Mouse (Mus musculus) kidney, embryonic 16.5 days (tissue): ENCODE results near the gene Sec11a. TPM values are rescaled to one million over a fixed set of nuclear protein-coding genes. Genes with fewer than 3 reads are reported as not detected.

ENCODE experiments used
- ATAC-seq: fragments of 200-750 bp; cut with Nextera tagmentation; 2 replicates; pipeline ENCODE4 v1.8.0; 2017; ENCODE audit warnings: moderate TSS enrichment; ENCODE audit not compliant: low FRiP score, low TSS enrichment
- H3K27ac ChIP-seq: fragments of 300-500 bp; sonication (generic); 2 replicates; pipeline ENCODE4 v1.5.1; 2014; ENCODE audit warnings: low read length
- H3K27me3 ChIP-seq: fragments of 300-500 bp; sonication (generic); 2 replicates; pipeline ENCODE4 v1.6.1; 2014; ENCODE audit warnings: low read length, control low read depth, mixed read lengths; ENCODE audit not compliant: insufficient read depth
- H3K36me3 ChIP-seq: fragments of 300-500 bp; sonication (generic); 2 replicates; pipeline ENCODE4 v1.6.1; 2014; ENCODE audit warnings: low read length, control low read depth, mixed read lengths; ENCODE audit not compliant: insufficient read depth
- H3K4me1 ChIP-seq: fragments of 300-500 bp; sonication (generic); 2 replicates; pipeline ENCODE4 v1.6.1; 2014; ENCODE audit warnings: low read length, control low read depth, mixed read lengths; ENCODE audit not compliant: insufficient read depth
- H3K4me2 ChIP-seq: fragments of 300-500 bp; sonication (generic); replicated peaks from 2 replicates; pipeline ENCODE4 v1.6.1; 2014; ENCODE audit warnings: low read depth, low read length
- H3K4me3 ChIP-seq: fragments of 300-500 bp; sonication (generic); 2 replicates; pipeline ENCODE4 v1.5.1; 2014; ENCODE audit warnings: mild to moderate bottlenecking, low read length
- H3K9ac ChIP-seq: fragments of 300-500 bp; sonication (generic); replicated peaks from 2 replicates; pipeline ENCODE4 v1.6.1; 2014; ENCODE audit warnings: low read length
- H3K9me3 ChIP-seq: fragments of 300-500 bp; sonication (generic); 2 replicates; pipeline ENCODE4 v1.6.1; 2016; ENCODE audit warnings: low read length, control low read depth
- WGBS: fragments of 180-500 bp; shearing (Covaris S2); extraction: QIAGEN DNeasy Blood & Tissue Kit; methylation state at CpG from one replicate; pipeline ENCODE4 v1.1.7; 2014; 5-methylcytosine and 5-hydroxymethylcytosine counted together
- polyA plus RNA-seq: library from polyadenylated mRNA; unstranded; fragments of >200 nt; fragmentation: Nextera tagmentation; extraction: Ambion mirVana; gene quantifications from 2 replicates; pipeline ENCODE4 v1.2.1, GENCODE M21; 2015

The Sec11a gene
- polyA plus RNA-seq, 1 experiment from 2014 or later: 239 TPM

- H3K9ac ChIP-seq: no peak overlapping the region
Observed at GRCm38 (mm10) chr7:80903625-80904422, 43.8 kb downstream of the Sec11a start.

GRCm38 (mm10) chr7:80901541-80902274 lies 45.9 kb downstream of the Sec11a start:
- Histone ChIP-seq H3K27me3 (no peaks in the 10 kb centered on the region), H3K4me2 (peak overlapping the region; percentile 80), H3K4me1 (peaks cover 19% of the 10 kb centered on the region), H3K36me3 (peaks cover 19% of the 10 kb centered on the region; the same call in 1 of the 2 replicates), H3K9ac (peak overlapping the region; percentile 83), H3K27ac (peak overlapping the region; percentile 89), H3K4me3 (peak overlapping the region; percentile 83), H3K9me3 (no peaks in the 10 kb centered on the region)
- 27% methylated on average over 15 of the region's 15 CpGs for WGBS
- peak; percentile 7; the same call in 1 of the 2 replicates for ATAC-seq

More at GRCm38 (mm10) chr7:80903625-80904422, 43.8 kb downstream of the Sec11a start:
- peaks cover 19% of the 10 kb centered on the region for H3K4me1 ChIP-seq
- 0 out of 2 replicates have a peak, but pooled peaks cover 2% of the 10 kb centered on the region for H3K36me3 ChIP-seq
- H3K4me3 ChIP-seq: peak overlapping the region; percentile 51; the same call in 1 of the 2 replicates
- H3K27me3 ChIP-seq: no peaks in the 10 kb centered on the region
- H3K27ac ChIP-seq: no peak overlapping the region
- no peaks in the 10 kb centered on the region for H3K9me3 ChIP-seq
- no peak for ATAC-seq
- 90% methylated on average over 11 of the region's 11 CpGs for WGBS
- no peak overlapping the region; the same call in 1 of the 2 replicates for H3K4me2 ChIP-seq

GRCm38 (mm10) chr7:80900944-80901501 lies 46.6 kb downstream of the Sec11a start, which contains the start of gene Wdr73:
Wdr73 (minus strand) TSS chr7:80901269.
- Histone ChIP-seq H3K27me3 (no peaks in the 10 kb centered on the region), H3K4me2 (peak within 1 kb of the TSS; percentile 80), H3K27ac (peak within 1 kb of the TSS; percentile 89), H3K9ac (peak within 1 kb of the TSS; percentile 83), H3K4me1 (peaks cover 19% of the 10 kb centered on the region), H3K36me3 (peaks cover 19% of the 10 kb centered on the region; the same call in 1 of the 2 replicates), H3K9me3 (no peaks in the 10 kb centered on the region), H3K4me3 (peak within 1 kb of the TSS; percentile 83)
- under 1% methylated on average over 36 of the region's 36 CpGs for WGBS
- ATAC-seq: peak; percentile 94

DNA sequence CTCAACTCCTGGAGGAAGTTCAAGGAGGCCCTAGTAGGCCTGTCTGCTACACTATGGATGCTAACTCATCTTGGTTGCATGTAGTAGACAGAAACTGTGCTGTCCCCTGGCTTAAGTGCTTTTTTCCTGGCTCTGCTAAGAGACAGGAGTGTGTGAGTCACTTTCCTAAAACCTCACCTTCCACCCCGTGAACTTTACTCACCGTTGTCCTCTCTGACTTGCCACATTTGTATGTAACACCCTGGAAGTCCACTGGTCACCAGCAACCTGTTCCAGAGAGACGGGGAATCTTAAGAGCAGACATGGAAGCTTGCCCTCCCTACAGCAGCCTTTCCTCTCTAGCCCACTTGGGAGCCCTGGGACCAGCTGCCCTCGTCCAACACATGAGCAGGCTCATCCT lies 49.9 kb downstream of the Sec11a start:
- Histone ChIP-seq H3K36me3 (peaks cover 31% of the 10 kb centered on the region), H3K27me3 (no peaks in the 10 kb centered on the region), H3K4me3 (no peak overlapping the region), H3K4me1 (peaks cover 14% of the 10 kb centered on the region), H3K9me3 (no peaks in the 10 kb centered on the region), H3K27ac (no peak overlapping the region), H3K9ac (no peak overlapping the region), H3K4me2 (no peak overlapping the region)
- no peak for ATAC-seq
- 90% methylated on average over 4 of the region's 4 CpGs for WGBS

DNA sequence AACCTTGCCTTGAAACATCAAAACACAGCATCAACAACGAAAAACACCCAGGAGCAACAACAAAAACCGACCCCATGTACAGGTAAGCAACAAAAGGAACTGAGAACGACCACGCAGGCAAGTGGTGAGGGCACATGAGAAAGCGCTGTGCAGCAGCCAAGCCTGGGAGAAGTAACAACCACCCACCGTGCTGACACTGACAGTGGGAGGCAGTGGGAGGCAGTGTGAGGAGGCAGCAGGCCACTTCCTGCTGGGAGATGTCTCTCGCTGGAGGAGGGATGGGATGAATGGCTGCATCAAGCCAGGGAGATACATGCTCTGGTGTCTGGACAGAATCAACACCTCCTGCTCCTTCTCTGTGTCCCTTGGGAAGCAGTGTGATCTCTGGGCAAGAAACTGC lies 50.4 kb downstream of the Sec11a start:
- WGBS: 85% methylated on average over 7 of the region's 7 CpGs
- Histone ChIP-seq H3K27me3 (no peaks in the 10 kb centered on the region), H3K4me3 (no peak overlapping the region), H3K9me3 (no peaks in the 10 kb centered on the region), H3K9ac (no peak overlapping the region), H3K27ac (no peak overlapping the region), H3K4me1 (peaks cover 13% of the 10 kb centered on the region), H3K4me2 (no peak overlapping the region), H3K36me3 (peaks cover 37% of the 10 kb centered on the region)
- ATAC-seq: no peak

GRCm38 (mm10) chr7:80894815-80895519 lies 52.6 kb downstream of the Sec11a start:
- peaks cover 45% of the 10 kb centered on the region for H3K36me3 ChIP-seq
- no peak overlapping the region for H3K9ac ChIP-seq
- H3K4me3 ChIP-seq: no peak overlapping the region
- no peaks in the 10 kb centered on the region for H3K9me3 ChIP-seq
- 94% methylated on average over 14 of the region's 14 CpGs for WGBS
- no peak overlapping the region for H3K4me2 ChIP-seq
- H3K27ac ChIP-seq: no peak overlapping the region
- peaks cover under 1% of the 10 kb centered on the region; the same call in 1 of the 2 replicates for H3K4me1 ChIP-seq
- ATAC-seq: no peak
- no peaks in the 10 kb centered on the region for H3K27me3 ChIP-seq

GRCm38 (mm10) chr7:80894196-80894595 lies 53.4 kb downstream of the Sec11a start:
- 78% methylated on average over 7 of the region's 7 CpGs for WGBS
- 0 out of 2 replicates have a peak overlapping the region, but pooled peaks have one; percentile 16 for H3K27ac ChIP-seq
- no peak for ATAC-seq
- no peak overlapping the region for H3K4me3 ChIP-seq
- no peak overlapping the region for H3K4me2 ChIP-seq
- no peak overlapping the region for H3K9ac ChIP-seq
- H3K9me3 ChIP-seq: no peaks in the 10 kb centered on the region
- H3K27me3 ChIP-seq: no peaks in the 10 kb centered on the region
- H3K36me3 ChIP-seq: peaks cover 45% of the 10 kb centered on the region
- H3K4me1 ChIP-seq: 0 out of 2 replicates have a peak, but pooled peaks cover 5% of the 10 kb centered on the region

DNA sequence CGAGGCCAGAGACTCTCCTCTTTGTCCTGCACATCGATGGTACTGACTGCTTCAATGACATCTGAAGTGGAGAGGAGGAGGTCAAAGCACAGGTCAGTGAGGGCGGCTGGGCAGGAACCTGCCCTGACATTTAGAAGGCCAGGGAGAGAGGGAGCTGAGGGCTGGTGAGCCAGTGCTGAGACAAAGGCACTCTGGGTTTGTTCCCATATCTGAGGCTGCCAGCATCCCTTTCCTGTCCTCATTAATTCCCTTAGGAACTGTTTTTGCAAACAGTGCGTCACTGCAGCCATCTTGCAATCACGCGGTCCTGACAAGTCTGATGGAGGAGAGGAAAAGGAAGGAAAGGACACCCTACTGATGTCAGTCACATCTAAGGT lies 53.8 kb downstream of the Sec11a start:
- no peak overlapping the region for H3K4me2 ChIP-seq
- H3K9ac ChIP-seq: no peak overlapping the region
- peaks cover 8% of the 10 kb centered on the region; the same call in 1 of the 2 replicates for H3K4me1 ChIP-seq
- no peak overlapping the region for H3K27ac ChIP-seq
- H3K4me3 ChIP-seq: no peak overlapping the region
- no peaks in the 10 kb centered on the region for H3K9me3 ChIP-seq
- no peaks in the 10 kb centered on the region for H3K27me3 ChIP-seq
- no peak for ATAC-seq
- peaks cover 45% of the 10 kb centered on the region for H3K36me3 ChIP-seq
- WGBS: 74% methylated on average over 6 of the region's 6 CpGs

- no peak overlapping the region for H3K9ac ChIP-seq
- H3K4me3 ChIP-seq: no peak overlapping the region
- 89% methylated on average over 15 of the region's 15 CpGs for WGBS
- ATAC-seq: no peak
- peaks cover 8% of the 10 kb centered on the region; the same call in 1 of the 2 replicates for H3K4me1 ChIP-seq
- H3K27ac ChIP-seq: no peak overlapping the region
- peaks cover 43% of the 10 kb centered on the region for H3K36me3 ChIP-seq
- H3K9me3 ChIP-seq: no peaks in the 10 kb centered on the region
- no peaks in the 10 kb centered on the region for H3K27me3 ChIP-seq
- no peak overlapping the region for H3K4me2 ChIP-seq
Observed at GRCm38 (mm10) chr7:80893086-80893752, 54.4 kb downstream of the Sec11a start.
